8 mouse cellular contexts compared by ENCODE assay signal in genomic region chr13:56136200-56136599, GRCm38 (mm10). TPM values are rescaled to one million over a fixed set of nuclear protein-coding genes. Genes with fewer than 3 reads are reported as not detected.
DNase-seq lines count a peak whose midpoint lies in the region; ATAC-seq and TF ChIP-seq lines count a peak whose summit lies in the region.

Gene H2afy, minus strand, starts transcription at chr13:56136361.

- peak within 1 kb of the TSS; percentile 98 for H3K4me3 ChIP-seq in gastrocnemius, adult 2 months
- H3K4me3 ChIP-seq in hindbrain, embryonic 15.5 days, result peak within 1 kb of the TSS; percentile 98
- peak within 1 kb of the TSS; percentile 93 for H3K4me3 ChIP-seq in liver, postnatal 0 days (ENCODE audit: low read depth, low read length)

- no peaks in the 10 kb centered on the region for H3K36me3 ChIP-seq in hindbrain, embryonic 15.5 days
- H3K36me3 ChIP-seq in liver, postnatal 0 days (replicated peaks; ENCODE audit: insufficient read depth, low read length), result no peaks in the 10 kb centered on the region

- H3K9me3 ChIP-seq in hindbrain, embryonic 15.5 days, result no peaks in the 10 kb centered on the region
- no peaks in the 10 kb centered on the region for H3K9me3 ChIP-seq in liver, postnatal 0 days (ENCODE audit: low read length)

- no peak for ATAC-seq in hindbrain, embryonic 15.5 days (ENCODE audit: low FRiP score, low read depth)
- no peak for ATAC-seq in liver, postnatal 0 days

- peaks cover 32% of the 10 kb centered on the region for H3K4me1 ChIP-seq in hindbrain, embryonic 15.5 days (replicated peaks)
- H3K4me1 ChIP-seq in liver, postnatal 0 days (ENCODE audit: insufficient read depth), result peaks cover 27% of the 10 kb centered on the region

- H3K27me3 ChIP-seq in hindbrain, embryonic 15.5 days, result no peaks in the 10 kb centered on the region
- no peaks in the 10 kb centered on the region for H3K27me3 ChIP-seq in liver, postnatal 0 days (ENCODE audit: insufficient read depth, low read length)

- peak; percentile 57 for DNase-seq in heart, adult 11 months
- no peak for DNase-seq in heart, adult 9 months (ENCODE audit: low spot score in 2 of 2)
- DNase-seq in adrenal gland, adult 8-10 months, result no peak
- DNase-seq in gastrocnemius, adult 2 months, result no peak
- no peak for DNase-seq in liver, postnatal 0 days
- DNase-seq in ovary, postnatal 36 days (ENCODE audit: low spot score), result no peak
- no peak for DNase-seq in spleen, postnatal 10 days (ENCODE audit: low spot score in 2 of 2)

- peak within 1 kb of the TSS; percentile 97 for H3K27ac ChIP-seq in gastrocnemius, adult 2 months
- peak within 1 kb of the TSS; percentile 87 for H3K27ac ChIP-seq in hindbrain, embryonic 15.5 days (replicated peaks)
- peak within 1 kb of the TSS; percentile 86 for H3K27ac ChIP-seq in liver, postnatal 0 days (ENCODE audit: low read depth)

- WGBS in hindbrain, embryonic 15.5 days, result 84% methylated on average over 2 of the region's 2 CpGs
- WGBS in liver, postnatal 0 days (ENCODE audit: insufficient replicate concordance), result 95% methylated on average over 2 of the region's 2 CpGs

- TF ChIP-seq CTCF in gastrocnemius, adult 2 months (IDR thresholded peaks at IDR 0.05), result no peak
- TF ChIP-seq CTCF in liver, postnatal 0 days (IDR thresholded peaks at IDR 0.05; ENCODE audit: low read depth), result no peak

- peak within 1 kb of the TSS; percentile 90 for H3K4me2 ChIP-seq in hindbrain, embryonic 15.5 days
- peak within 1 kb of the TSS; percentile 85 for H3K4me2 ChIP-seq in liver, postnatal 0 days (ENCODE audit: low read depth, low read length)

- H3K9ac ChIP-seq in hindbrain, embryonic 15.5 days, result peak within 1 kb of the TSS; percentile 93
- H3K9ac ChIP-seq in liver, postnatal 0 days (replicated peaks), result peak within 1 kb of the TSS; percentile 92

- intact Hi-C loops in gastrocnemius, adult 2 months (cut with DNase I), result no loop called here

- no peak for TF ChIP-seq EP300 in liver, postnatal 0 days (IDR thresholded peaks at IDR 0.05; ENCODE audit: low read depth)

RNA-seq across cellular contexts. Expression of gene H2afy, which starts in this region (rescaled TPM):
- 100 to 1,000 TPM; 130 to 162 (median 139) TPM for total RNA-seq in adrenal gland, adult 8-10 months (2022)
- 10 to 100 TPM; 64.1 to 69.2 TPM for total RNA-seq in gastrocnemius, adult 2 months (2021)
- polyA plus RNA-seq in hindbrain, embryonic 15.5 days (2015; fragmentation: Nextera tagmentation; extraction: Ambion mirVana), result 294 and 309 TPM in 2 replicates
- 84.3 and 87.4 TPM in 2 replicates for polyA plus RNA-seq in liver, postnatal 0 days (2015; fragmentation: Nextera tagmentation; extraction: Ambion mirVana)
